Mouse (Mus musculus) erythroblast, embryonic 14.5 days (primary cell): ENCODE data around the gene Dnmt3c. TPM values are rescaled to one million over a fixed set of nuclear protein-coding genes. Genes with fewer than 3 reads are reported as not detected.

Experiments used
- H3K27me3 ChIP-seq: 2 replicates; pipeline ENCODE4 v1.6.1; 2012; ENCODE audit warnings: inconsistent platforms; ENCODE audit not compliant: control insufficient read depth
- H3K36me3 ChIP-seq: 2 replicates; pipeline ENCODE4 v1.6.1; 2012; ENCODE audit warnings: mild to moderate bottlenecking, inconsistent platforms; ENCODE audit not compliant: control insufficient read depth
- H3K4me1 ChIP-seq: 2 replicates; pipeline ENCODE4 v1.6.1; 2012; ENCODE audit warnings: inconsistent platforms; ENCODE audit not compliant: control insufficient read depth
- H3K4me3 ChIP-seq: replicated peaks from 2 replicates; pipeline ENCODE3; 2012; ENCODE audit warnings: moderate library complexity, mild to moderate bottlenecking, inconsistent platforms
- H3K9me3 ChIP-seq: 2 replicates; pipeline ENCODE4 v1.6.1; 2012; ENCODE audit warnings: low read length, inconsistent platforms, mixed read lengths; ENCODE audit not compliant: control insufficient read depth
- GATA1 ChIP-seq: IDR thresholded peaks from 2 replicates; pipeline ENCODE4 v1.6.1; 2012; ENCODE audit warnings: low read length, inconsistent platforms, mixed read lengths
- TAL1 ChIP-seq: IDR thresholded peaks from 3 replicates; pipeline ENCODE4 v1.6.1; 2012; ENCODE audit warnings: low read length, inconsistent platforms, mixed read lengths
- polyA plus RNA-seq: library from polyadenylated mRNA; stranded (reverse); fragments of >175 nt; gene quantifications from 2 replicates; pipeline ENCODE4 v1.2.3, GENCODE M21; 2012

The Dnmt3c gene
- polyA plus RNA-seq, 1 experiment = not detected

DNA sequence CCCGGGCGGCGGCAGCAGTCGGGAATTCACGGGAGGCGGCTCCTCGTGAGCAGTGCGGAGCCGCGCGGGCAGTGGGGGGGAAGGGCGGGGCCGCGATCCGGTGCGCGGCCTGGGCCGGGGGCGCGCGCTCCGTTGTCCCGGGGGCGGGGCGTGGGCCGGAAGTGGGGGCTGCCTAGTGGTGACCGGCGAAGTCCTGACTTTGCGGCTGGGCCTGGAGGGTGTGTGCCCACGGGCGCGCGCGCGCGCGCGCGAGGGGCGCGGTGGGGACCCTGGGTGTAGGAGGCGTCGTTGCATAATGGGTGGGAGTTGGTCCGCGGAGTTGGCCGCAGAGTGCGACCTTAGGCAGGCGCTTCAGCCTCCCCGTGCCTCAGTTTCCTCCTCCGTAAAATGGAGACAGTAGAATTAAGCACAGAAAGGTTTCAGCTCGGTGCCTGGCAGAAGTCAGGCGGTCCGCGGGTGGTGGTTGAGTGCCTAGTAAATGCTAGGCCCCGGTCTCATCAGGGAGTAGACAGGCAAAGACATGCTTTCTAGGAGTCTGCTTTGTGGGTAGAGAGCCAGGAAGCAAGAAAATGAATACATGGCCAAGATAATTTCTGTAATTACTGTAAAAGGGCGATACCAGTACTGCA, 45.1 kb downstream of the Dnmt3c start:
- H3K27me3 ChIP-seq = no peaks in the 10 kb centered on the region
- H3K36me3 ChIP-seq = peaks cover 36% of the 10 kb centered on the region
- peaks cover 62% of the 10 kb centered on the region for H3K4me1 ChIP-seq
- no peak for TF ChIP-seq TAL1
- H3K9me3 ChIP-seq = no peaks in the 10 kb centered on the region
- H3K4me3 ChIP-seq = peak overlapping the region; percentile 73

DNA sequence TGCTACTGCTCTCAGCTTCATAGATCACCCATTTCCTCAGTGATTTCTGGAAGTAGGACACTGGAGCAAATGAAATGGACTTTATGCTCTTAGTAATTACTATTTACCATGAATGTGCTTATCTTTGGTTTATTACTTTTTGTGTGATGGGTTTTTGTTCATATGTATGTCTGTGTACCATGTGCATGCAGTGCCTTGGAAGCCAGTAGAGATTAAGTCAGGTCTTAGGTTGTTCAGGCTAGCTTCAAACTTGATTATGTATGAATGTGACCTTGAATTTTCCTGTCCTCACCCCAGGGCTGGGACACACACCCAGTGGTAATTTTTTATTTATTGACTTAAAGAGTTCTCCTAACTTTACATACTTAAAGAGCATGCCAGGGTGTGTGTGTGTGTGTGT, 51.5 kb downstream of the Dnmt3c start:
- Histone ChIP-seq H3K9me3 (no peaks in the 10 kb centered on the region), H3K4me1 (peaks cover 34% of the 10 kb centered on the region), H3K36me3 (peaks cover 86% of the 10 kb centered on the region), H3K27me3 (no peaks in the 10 kb centered on the region), H3K4me3 (no peak overlapping the region)
- TF ChIP-seq GATA1 (no peak), TAL1 (no peak)

DNA sequence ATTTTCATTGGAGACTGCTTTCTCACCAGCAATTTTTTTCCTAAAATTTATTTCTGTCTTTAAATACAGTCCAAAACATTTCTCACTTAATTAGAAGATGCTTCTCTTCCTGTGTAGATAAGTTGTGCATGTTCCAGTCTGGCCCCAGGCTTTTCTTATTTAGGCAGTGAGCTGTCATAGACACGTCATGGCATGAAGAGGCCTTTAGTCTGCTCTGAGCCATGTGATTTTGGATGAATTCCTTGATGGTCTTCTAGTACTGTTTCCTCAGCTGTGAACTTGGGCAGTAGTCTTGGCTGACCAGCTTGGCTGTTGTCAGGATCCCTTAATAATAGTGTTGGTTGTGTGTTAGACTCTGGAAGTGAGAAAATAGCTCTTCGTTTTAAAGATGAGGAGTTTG, 53.9 kb downstream of the Dnmt3c start:
- peaks cover 81% of the 10 kb centered on the region for H3K36me3 ChIP-seq
- no peak overlapping the region for H3K4me3 ChIP-seq
- H3K27me3 ChIP-seq = no peaks in the 10 kb centered on the region
- H3K9me3 ChIP-seq = no peaks in the 10 kb centered on the region
- H3K4me1 ChIP-seq = peaks cover 14% of the 10 kb centered on the region
- TF ChIP-seq TAL1 = no peak
- no peak for TF ChIP-seq GATA1

DNA sequence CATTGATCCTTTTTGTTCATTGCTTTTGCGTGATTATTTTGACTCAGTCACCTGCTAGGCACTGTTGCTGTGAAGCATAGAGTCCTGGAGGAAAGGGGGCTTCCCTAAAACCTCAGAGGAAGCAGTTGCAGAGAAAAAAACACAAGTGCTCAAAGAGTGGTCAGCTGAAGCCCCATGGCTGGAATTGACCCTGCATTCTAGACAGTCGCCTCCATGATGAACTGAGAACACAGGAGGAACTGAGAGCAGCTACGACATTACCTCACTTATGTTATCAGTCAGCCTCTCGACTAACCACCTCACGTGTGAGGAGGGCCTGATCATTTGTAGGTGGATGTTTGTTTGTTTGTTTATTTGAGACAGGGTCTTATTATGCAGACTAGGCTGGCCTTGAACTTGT, 65.7 kb downstream of the Dnmt3c start:
- Histone ChIP-seq H3K4me3 (no peak overlapping the region), H3K4me1 (no peaks in the 10 kb centered on the region), H3K36me3 (peaks cover 100% of the 10 kb centered on the region), H3K27me3 (no peaks in the 10 kb centered on the region), H3K9me3 (no peaks in the 10 kb centered on the region)
- no peak for TF ChIP-seq GATA1
- TF ChIP-seq TAL1 = no peak

DNA sequence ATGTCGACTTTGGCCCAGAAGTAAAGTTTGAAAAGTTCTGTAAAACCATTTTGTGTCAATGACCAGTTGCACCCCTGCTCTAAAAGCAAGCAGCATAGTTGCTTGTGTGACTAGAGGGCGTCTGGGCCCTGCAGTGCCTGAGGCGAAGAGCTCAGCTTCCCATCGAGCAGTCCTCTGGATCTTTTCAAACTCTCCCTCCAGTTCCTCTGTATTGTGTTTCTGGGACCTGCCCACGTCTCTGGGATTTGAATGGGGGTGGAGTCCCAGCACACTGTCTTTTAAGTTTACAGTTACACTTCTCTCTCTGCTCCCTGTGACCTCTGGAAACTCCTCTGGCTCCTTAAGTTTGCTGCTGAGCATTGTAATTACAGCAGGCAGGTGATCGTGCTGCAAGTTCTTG, 71.0 kb downstream of the Dnmt3c start:
- H3K4me1 ChIP-seq = no peaks in the 10 kb centered on the region
- no peak overlapping the region for H3K4me3 ChIP-seq
- H3K36me3 ChIP-seq = peaks cover 91% of the 10 kb centered on the region
- TF ChIP-seq GATA1 (no peak), TAL1 (no peak)
- no peaks in the 10 kb centered on the region for H3K9me3 ChIP-seq
- no peaks in the 10 kb centered on the region for H3K27me3 ChIP-seq

DNA sequence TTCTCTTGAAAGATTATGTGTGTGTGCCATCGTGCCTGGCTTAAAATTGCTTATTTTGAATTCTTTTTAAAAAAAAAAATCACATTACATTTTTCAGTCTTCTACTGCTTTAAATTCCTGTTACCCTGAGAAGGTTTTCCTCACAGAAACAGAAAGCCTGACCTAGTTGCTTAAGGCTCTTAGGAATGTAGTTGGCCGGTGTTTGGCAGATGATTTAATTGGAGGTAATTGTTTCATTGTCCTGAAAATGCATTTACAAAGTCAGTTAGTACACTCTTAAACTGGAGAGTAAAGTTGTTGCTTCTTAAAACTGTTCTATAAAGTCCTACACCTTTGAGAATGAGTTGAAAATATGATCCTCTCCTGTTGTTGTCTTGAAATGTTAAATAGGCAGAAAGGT, 72.4 kb downstream of the Dnmt3c start:
- TF ChIP-seq GATA1 (no peak), TAL1 (no peak)
- Histone ChIP-seq H3K4me3 (no peak overlapping the region), H3K36me3 (peaks cover 87% of the 10 kb centered on the region), H3K4me1 (no peaks in the 10 kb centered on the region; the same call in 1 of the 2 replicates), H3K9me3 (no peaks in the 10 kb centered on the region), H3K27me3 (no peaks in the 10 kb centered on the region)

DNA sequence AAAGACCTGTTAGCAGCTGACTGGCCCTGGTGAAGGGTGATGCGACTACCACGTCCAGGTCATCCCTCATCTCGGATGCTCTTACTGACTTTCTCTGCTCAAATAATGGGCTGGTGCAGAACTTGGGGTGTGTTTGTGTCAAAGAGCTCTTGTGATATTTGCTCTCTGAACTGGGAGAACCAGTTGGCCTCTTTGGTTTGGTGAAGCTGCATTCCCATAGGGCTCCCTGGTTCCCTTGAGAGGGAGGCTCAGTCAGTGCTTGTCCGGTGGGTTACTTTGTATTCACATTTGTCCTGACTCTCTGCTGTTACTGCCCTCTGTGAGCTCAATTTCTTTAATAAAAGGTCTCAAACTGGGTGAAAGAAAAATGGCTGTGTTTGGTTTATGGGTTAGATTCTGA, 76.5 kb downstream of the Dnmt3c start:
- Histone ChIP-seq H3K36me3 (peaks cover 48% of the 10 kb centered on the region), H3K27me3 (no peaks in the 10 kb centered on the region), H3K9me3 (no peaks in the 10 kb centered on the region), H3K4me1 (no peaks in the 10 kb centered on the region; the same call in 1 of the 2 replicates), H3K4me3 (no peak overlapping the region)
- TF ChIP-seq TAL1 = no peak
- no peak for TF ChIP-seq GATA1

DNA sequence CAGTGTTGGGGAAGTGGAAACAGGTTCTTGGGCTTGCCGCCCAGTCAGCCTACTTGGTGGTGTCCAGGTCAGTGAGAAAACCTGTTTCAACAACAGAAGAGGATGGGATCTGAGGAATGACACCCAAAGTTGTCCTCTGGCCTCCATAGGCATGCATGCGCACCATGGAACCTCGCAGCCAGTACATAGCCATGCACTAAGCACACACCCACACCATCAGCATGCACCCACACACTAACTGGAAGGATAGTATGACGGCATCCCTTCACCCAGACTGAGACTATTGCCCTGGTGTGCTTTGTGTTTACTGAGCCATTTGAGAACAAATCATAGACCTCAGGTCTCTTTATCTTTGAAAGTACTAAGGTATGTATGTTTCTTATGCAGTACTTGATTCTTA, 79.0 kb downstream of the Dnmt3c start:
- TF ChIP-seq TAL1 (no peak), GATA1 (no peak)
- peaks cover 27% of the 10 kb centered on the region for H3K36me3 ChIP-seq
- H3K4me3 ChIP-seq = no peak overlapping the region
- no peaks in the 10 kb centered on the region for H3K27me3 ChIP-seq
- H3K9me3 ChIP-seq = no peaks in the 10 kb centered on the region
- peaks cover 17% of the 10 kb centered on the region for H3K4me1 ChIP-seq

DNA sequence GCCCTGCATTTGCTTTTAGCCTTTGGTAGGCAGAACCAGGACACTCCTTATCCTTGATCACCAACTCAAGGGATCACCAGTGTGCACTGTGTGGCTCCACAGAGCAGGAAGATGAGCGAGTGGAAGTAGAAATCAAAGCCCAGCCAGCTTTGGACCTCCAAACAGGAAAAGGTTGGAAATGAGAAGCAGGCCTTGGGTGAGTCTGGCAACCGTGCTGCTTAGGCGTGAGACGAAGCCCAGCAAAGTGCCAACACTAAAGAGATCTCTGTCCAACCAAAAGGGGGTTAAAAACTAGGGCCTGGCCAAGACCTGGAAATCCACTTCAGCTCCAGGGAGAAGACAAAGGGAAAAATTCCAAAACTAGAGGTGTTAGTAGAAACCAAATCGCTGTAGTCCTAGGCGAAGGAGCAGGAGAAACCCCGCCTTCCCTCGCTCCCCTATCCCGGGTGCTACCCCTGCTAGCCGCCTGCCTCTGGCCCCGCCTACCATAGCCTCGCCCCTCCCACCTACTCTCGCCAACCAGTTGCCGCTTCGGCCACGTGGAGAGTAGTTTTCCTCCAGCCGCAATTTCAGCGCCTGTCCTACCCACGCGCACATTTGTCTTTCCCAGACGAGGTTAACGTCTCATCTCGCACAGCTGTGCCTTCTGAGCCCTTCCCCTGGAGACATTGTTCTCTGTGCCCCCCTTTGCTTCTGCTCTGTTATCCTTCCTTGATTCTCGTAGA, 82.3 kb downstream of the Dnmt3c start:
- Histone ChIP-seq H3K4me3 (peak overlapping the region; percentile 61), H3K9me3 (no peaks in the 10 kb centered on the region), H3K36me3 (peaks cover 2% of the 10 kb centered on the region; the same call in 1 of the 2 replicates), H3K27me3 (no peaks in the 10 kb centered on the region), H3K4me1 (peaks cover 36% of the 10 kb centered on the region)
- TF ChIP-seq TAL1 (no peak), GATA1 (no peak)

Other genes with a start within 250 kb of the Dnmt3c start
- not detected in 2 replicates for gene 4930404H24Rik, start 203.9 kb upstream of the Dnmt3c start, polyA plus RNA-seq
- 0.99 and 1.1 TPM in 2 replicates for gene Nol4l, start 166.7 kb upstream of the Dnmt3c start, polyA plus RNA-seq
- 0.38 TPM in 2 replicates for gene Commd7, start 63.9 kb upstream of the Dnmt3c start, polyA plus RNA-seq
- gene Dnmt3b, start 47.2 kb upstream of the Dnmt3c start, polyA plus RNA-seq = 0.05 and 0.08 TPM in 2 replicates
- gene Mapre1, start 44.6 kb downstream of the Dnmt3c start, polyA plus RNA-seq = 0.31 and 0.36 TPM in 2 replicates
- gene Efcab8, start 83.3 kb downstream of the Dnmt3c start, polyA plus RNA-seq = 0.04 TPM in 1 of 2 replicates, not detected in the other
- gene Sun5, start 174.4 kb downstream of the Dnmt3c start, polyA plus RNA-seq = not detected in 2 replicates
- gene Bpifb2, start 178.4 kb downstream of the Dnmt3c start, polyA plus RNA-seq = not detected in 2 replicates
- not detected in 2 replicates for gene Bpifb6, start 203.7 kb downstream of the Dnmt3c start, polyA plus RNA-seq
- gene Bpifb3, start 221.6 kb downstream of the Dnmt3c start, polyA plus RNA-seq = not detected in 2 replicates
- gene Bpifb4, start 241.6 kb downstream of the Dnmt3c start, polyA plus RNA-seq = not detected in 2 replicates